Mouse (Mus musculus) forebrain, postnatal 0 days (tissue): ENCODE data around the gene A930017K11Rik. TPM values are rescaled to one million over a fixed set of nuclear protein-coding genes. Genes with fewer than 3 reads are reported as not detected.

Experiments
- ATAC-seq: fragments of 200-750 bp; cut with Nextera tagmentation; 2 replicates; pipeline ENCODE4 v1.8.0; 2017; ENCODE audit warnings: mild to moderate bottlenecking, moderate library complexity
- DNase-seq: peaks from one replicate; pipeline ENCODE4 v3.0.0-alpha.2; 2015
- H3K27ac ChIP-seq: fragments of 300-500 bp; sonication (generic); 2 replicates; pipeline ENCODE4 v1.5.1; 2014; ENCODE audit warnings: low read depth, mild to moderate bottlenecking, antibody characterized with exemption, low read length, moderate library complexity, mixed read lengths
- H3K27me3 ChIP-seq: fragments of 300-500 bp; sonication (generic); 2 replicates; pipeline ENCODE4 v1.6.1; 2014; ENCODE audit warnings: mild to moderate bottlenecking, low read length, mixed read lengths; ENCODE audit not compliant: insufficient read depth
- H3K36me3 ChIP-seq: fragments of 300-500 bp; sonication (generic); 2 replicates; pipeline ENCODE4 v1.6.1; 2014; ENCODE audit warnings: mild to moderate bottlenecking, moderate library complexity; ENCODE audit not compliant: insufficient read depth
- H3K4me1 ChIP-seq: fragments of 300-500 bp; sonication (generic); 2 replicates; pipeline ENCODE4 v1.6.1; 2014; ENCODE audit warnings: antibody characterized with exemption; ENCODE audit not compliant: insufficient read depth
- H3K4me2 ChIP-seq: fragments of 300-500 bp; sonication (generic); 2 replicates; pipeline ENCODE4 v1.6.1; 2014; ENCODE audit warnings: low read depth, mild to moderate bottlenecking, moderate library complexity
- H3K4me3 ChIP-seq: fragments of 300-500 bp; sonication (generic); 2 replicates; pipeline ENCODE4 v1.5.1; 2014; ENCODE audit warnings: low read depth, low read length, mixed read lengths
- H3K9ac ChIP-seq: fragments of 300-500 bp; sonication (generic); 2 replicates; pipeline ENCODE4 v1.6.1; 2014; ENCODE audit warnings: mild to moderate bottlenecking
- H3K9me3 ChIP-seq: fragments of 300-500 bp; sonication (generic); 2 replicates; pipeline ENCODE4 v1.6.1; 2016; ENCODE audit warnings: low read length
- CTCF ChIP-seq: sonication (generic); IDR thresholded peaks from 2 replicates; pipeline ENCODE4 v1.5.1; 2016; ENCODE audit warnings: antibody characterized with exemption, control low read depth, low read depth
- WGBS: fragments of 180-500 bp; shearing (Covaris S2); extraction: QIAGEN DNeasy Blood & Tissue Kit; methylation state at CpG from one replicate; pipeline ENCODE4 v1.1.7; 2014; 5-methylcytosine and 5-hydroxymethylcytosine counted together
- polyA plus RNA-seq: library from polyadenylated mRNA; unstranded; fragments of >200 nt; fragmentation: Nextera tagmentation; extraction: Ambion mirVana; gene quantifications from 2 replicates; pipeline ENCODE4 v1.2.1, GENCODE M21; 2015
- total RNA-seq: library from RNA; depleted of rRNA; stranded (reverse); fragments of >200 nt; gene quantifications from 2 replicates; pipeline ENCODE4 v1.2.3, GENCODE M21; 2014

Gene A930017K11Rik
- total and polyA plus RNA-seq, 2 experiments from 2014 or later: 0.07 to 0.10 TPM

DNA sequence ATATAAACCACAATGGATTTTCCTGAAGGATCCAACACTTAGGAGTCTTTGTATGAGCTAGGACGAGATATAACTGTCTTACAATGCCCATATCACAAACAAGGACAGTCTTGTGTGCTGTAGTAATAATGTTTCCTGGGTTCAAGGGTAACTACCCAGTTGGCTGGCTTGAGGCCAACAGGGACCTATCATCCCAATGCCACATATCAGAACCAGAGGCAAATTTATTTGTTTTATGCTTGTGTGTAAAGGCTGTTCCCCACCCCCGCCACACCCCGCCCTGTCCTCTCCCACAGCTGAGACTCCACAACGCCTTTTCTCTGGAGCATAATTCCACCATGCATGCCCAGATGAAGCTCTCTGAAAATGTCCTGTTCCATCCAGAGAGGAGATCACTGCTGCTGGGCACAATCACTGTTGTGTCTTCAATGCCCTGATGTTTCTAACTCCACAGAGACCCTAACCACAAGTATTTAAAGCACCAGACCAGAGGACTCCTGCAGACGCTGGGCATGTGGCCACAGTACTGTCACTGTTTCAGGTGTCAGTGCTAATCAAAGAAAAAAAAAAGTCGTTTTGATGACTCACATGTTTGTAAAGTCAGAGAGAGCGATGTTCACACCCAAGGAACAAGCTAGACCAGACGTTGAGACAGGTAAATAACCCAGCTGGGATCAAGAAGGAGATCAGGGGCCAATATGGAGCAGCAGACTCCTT, 35.3 kb downstream of the A930017K11Rik start:
- no peak for TF ChIP-seq CTCF
- DNase-seq: no peak
- WGBS: 86% methylated on average over 8 of the region's 8 CpGs
- H3K4me1 ChIP-seq: peaks cover 18% of the 10 kb centered on the region; the same call in 1 of the 2 replicates
- ATAC-seq: no peak
- H3K4me2 ChIP-seq: no peak overlapping the region
- H3K36me3 ChIP-seq: 0 out of 2 replicates have a peak, but pooled peaks cover 5% of the 10 kb centered on the region
- no peak overlapping the region for H3K4me3 ChIP-seq
- H3K27me3 ChIP-seq: no peaks in the 10 kb centered on the region
- H3K27ac ChIP-seq: no peak overlapping the region
- no peaks in the 10 kb centered on the region for H3K9me3 ChIP-seq
- H3K9ac ChIP-seq: no peak overlapping the region

- H3K9me3 ChIP-seq: no peaks in the 10 kb centered on the region
- H3K27ac ChIP-seq: no peak overlapping the region
- DNase-seq: no peak
- no peak overlapping the region for H3K9ac ChIP-seq
- H3K27me3 ChIP-seq: no peaks in the 10 kb centered on the region
- peaks cover 15% of the 10 kb centered on the region; the same call in 1 of the 2 replicates for H3K4me1 ChIP-seq
- ATAC-seq: no peak
- no peak for TF ChIP-seq CTCF
- H3K4me3 ChIP-seq: no peak overlapping the region
- no peak overlapping the region for H3K4me2 ChIP-seq
- 0 out of 2 replicates have a peak, but pooled peaks cover 5% of the 10 kb centered on the region for H3K36me3 ChIP-seq
- 87% methylated on average over 4 of the region's 4 CpGs for WGBS
These were observed 38.1 kb downstream of the A930017K11Rik start for GRCm38 (mm10) chr17:25914295-25914694.

- Histone ChIP-seq H3K4me2 (no peak overlapping the region), H3K36me3 (0 out of 2 replicates have a peak, but pooled peaks cover 5% of the 10 kb centered on the region), H3K27me3 (no peaks in the 10 kb centered on the region), H3K4me1 (peaks cover 15% of the 10 kb centered on the region; the same call in 1 of the 2 replicates), H3K27ac (no peak overlapping the region), H3K4me3 (no peak overlapping the region), H3K9ac (no peak overlapping the region), H3K9me3 (no peaks in the 10 kb centered on the region)
- 86% methylated on average over 1 of the region's 1 CpGs for WGBS
- ATAC-seq: no peak
- DNase-seq: no peak
- TF ChIP-seq CTCF: no peak
These were observed 38.5 kb downstream of the A930017K11Rik start for GRCm38 (mm10) chr17:25913877-25914275.

- no peak for TF ChIP-seq CTCF
- 0 out of 2 replicates have a peak, but pooled peaks cover 5% of the 10 kb centered on the region for H3K36me3 ChIP-seq
- no peak overlapping the region for H3K9ac ChIP-seq
- peaks cover 10% of the 10 kb centered on the region; the same call in 1 of the 2 replicates for H3K4me1 ChIP-seq
- ATAC-seq: no peak
- no peaks in the 10 kb centered on the region for H3K27me3 ChIP-seq
- WGBS: 89% methylated on average over 14 of the region's 14 CpGs
- no peak overlapping the region for H3K27ac ChIP-seq
- no peaks in the 10 kb centered on the region for H3K9me3 ChIP-seq
- no peak for DNase-seq
- H3K4me2 ChIP-seq: no peak overlapping the region
- no peak overlapping the region for H3K4me3 ChIP-seq
These were observed 39.0 kb downstream of the A930017K11Rik start for GRCm38 (mm10) chr17:25913186-25913876.

- H3K27ac ChIP-seq: no peak overlapping the region
- DNase-seq: no peak
- no peak overlapping the region for H3K4me2 ChIP-seq
- H3K27me3 ChIP-seq: no peaks in the 10 kb centered on the region
- no peak overlapping the region for H3K4me3 ChIP-seq
- 0 out of 2 replicates have a peak, but pooled peaks cover 5% of the 10 kb centered on the region for H3K36me3 ChIP-seq
- no peak overlapping the region for H3K9ac ChIP-seq
- no peaks in the 10 kb centered on the region for H3K4me1 ChIP-seq
- WGBS: 91% methylated on average over 4 of the region's 4 CpGs
- no peaks in the 10 kb centered on the region for H3K9me3 ChIP-seq
- no peak for ATAC-seq
- TF ChIP-seq CTCF: no peak
These were observed 40.5 kb downstream of the A930017K11Rik start for GRCm38 (mm10) chr17:25911816-25912215.

GRCm38 (mm10) chr17:25907640-25908039, 44.7 kb downstream of the A930017K11Rik start:
- Histone ChIP-seq H3K4me1 (no peaks in the 10 kb centered on the region), H3K4me2 (no peak overlapping the region), H3K4me3 (no peak overlapping the region), H3K27me3 (no peaks in the 10 kb centered on the region), H3K36me3 (no peaks in the 10 kb centered on the region), H3K9me3 (no peaks in the 10 kb centered on the region), H3K27ac (no peak overlapping the region), H3K9ac (no peak overlapping the region)
- ATAC-seq (no peak), DNase-seq (no peak)
- TF ChIP-seq CTCF: no peak
- WGBS: 81% methylated on average over 2 of the region's 2 CpGs

GRCm38 (mm10) chr17:25903061-25903460, 49.3 kb downstream of the A930017K11Rik start:
- TF ChIP-seq CTCF: no peak
- DNase-seq: no peak
- no peak for ATAC-seq

More at GRCm38 (mm10) chr17:25903061-25903460, 49.3 kb downstream of the A930017K11Rik start:
- Histone ChIP-seq H3K9ac (no peak overlapping the region), H3K27ac (no peak overlapping the region), H3K4me3 (no peak overlapping the region), H3K4me2 (no peak overlapping the region), H3K4me1 (no peaks in the 10 kb centered on the region), H3K9me3 (no peaks in the 10 kb centered on the region), H3K27me3 (no peaks in the 10 kb centered on the region), H3K36me3 (no peaks in the 10 kb centered on the region)
- WGBS: 92% methylated on average over 3 of the region's 3 CpGs
